Mouse (Mus musculus) cerebellum, adult 8-10 months (tissue): ENCODE results near the gene Matk.

Experiments used
- DNase-seq: peaks from one replicate; pipeline ENCODE4 v3.0.0; 2022

Matk gene

GRCm38 (mm10) chr10:81304597-81305238 lies 52.0 kb downstream of the Matk start:
- peak; percentile 77 for DNase-seq

- DNase-seq = no peak
Measured at GRCm38 (mm10) chr10:81305663-81306062, 52.9 kb downstream of the Matk start.

- no peak for DNase-seq
Measured at GRCm38 (mm10) chr10:81306173-81306668, 53.5 kb downstream of the Matk start.

- DNase-seq = no peak
Measured at GRCm38 (mm10) chr10:81306837-81307682, 54.3 kb downstream of the Matk start.

DNA sequence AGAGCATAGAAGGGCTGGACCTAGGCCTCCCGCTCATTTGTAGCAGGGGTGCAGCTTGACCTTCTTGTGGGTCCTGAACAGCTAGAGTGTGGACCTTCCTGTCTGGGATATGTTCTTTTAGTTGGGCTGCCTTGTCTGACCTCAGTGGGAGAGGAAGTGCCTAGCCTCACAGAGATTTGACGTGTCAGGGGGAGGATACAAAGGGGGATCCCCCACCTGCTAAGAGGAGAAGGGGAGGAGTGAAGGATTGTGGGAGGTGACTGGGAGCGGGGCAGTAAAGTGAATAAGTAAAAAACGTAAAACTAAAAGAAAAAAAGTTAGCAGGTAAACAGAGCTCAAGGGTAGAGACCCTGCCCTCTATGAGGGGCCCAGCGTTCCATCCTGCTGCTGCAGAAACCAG lies 56.8 kb downstream of the Matk start:
- no peak for DNase-seq
